Mouse (Mus musculus): ENCODE data around the gene Apold1.

- TF ChIP-seq GATA1 (IDR thresholded peaks at IDR 0.05; ENCODE audit: low read length) (no peak), TAL1 (IDR thresholded peaks at IDR 0.05; ENCODE audit: low read length) (no peak)
Observed at GRCm38 (mm10) chr6:134949241-134949640, 32.3 kb upstream of the Apold1 start.
